Mouse (Mus musculus): ENCODE measurements around the gene Slc44a3.

DNA sequence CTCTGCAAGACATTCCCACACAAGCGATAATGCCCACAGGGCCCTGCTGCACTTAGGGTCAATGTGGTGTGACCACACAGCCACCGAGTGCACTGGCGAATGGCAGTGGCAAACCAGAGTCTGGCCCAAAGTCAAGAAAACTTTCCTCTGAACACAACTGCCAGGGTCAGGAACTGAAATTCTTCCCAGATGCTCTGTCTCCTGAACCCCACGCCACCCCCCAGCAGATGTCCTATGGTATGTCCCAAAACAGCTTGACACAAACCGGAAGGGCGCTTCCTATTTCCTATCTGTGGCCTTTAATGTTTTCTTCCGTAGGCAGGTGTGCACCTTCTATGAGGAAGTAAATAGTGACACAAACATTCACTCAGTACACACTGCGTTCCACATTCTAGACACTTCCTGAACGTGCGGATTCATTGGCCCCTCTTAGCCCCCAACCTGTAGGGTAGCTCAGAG is 65.1 kb downstream of the Slc44a3 start:
- no peak for TF ChIP-seq CTCF (IDR thresholded peaks at IDR 0.05; ENCODE audit: low read depth)
- TF ChIP-seq EP300 (IDR thresholded peaks at IDR 0.05; ENCODE audit: low read depth) = no peak
